Mouse (Mus musculus): ENCODE measurements around the gene Ccdc141. TPM values are rescaled to one million over a fixed set of nuclear protein-coding genes. Genes with fewer than 3 reads are reported as not detected.

Ccdc141 gene
- total RNA-seq, 2 experiments from 2014 or later, result 65.1 to 71.3 TPM

DNA sequence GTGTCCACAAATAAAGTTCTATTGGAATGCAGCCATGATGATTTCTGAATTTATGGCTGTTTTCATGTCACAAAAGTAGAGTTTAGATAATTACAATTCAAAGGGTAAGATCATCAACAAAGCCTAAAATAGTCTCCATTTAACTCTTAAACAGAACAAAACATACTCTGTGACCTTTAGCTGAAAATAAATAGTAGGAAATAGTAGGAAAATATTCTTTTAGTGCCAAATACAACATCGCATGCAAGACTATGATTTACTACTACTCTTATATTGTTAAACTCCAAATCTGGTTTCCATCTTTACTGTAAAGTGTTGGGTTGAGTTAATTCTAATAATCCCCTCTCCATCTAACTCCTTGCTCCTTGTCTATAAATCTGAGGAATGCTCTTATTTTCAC, 37.0 kb downstream of the Ccdc141 start:
- DNase-seq, result no peak

- DNase-seq, result no peak
These were observed 43.5 kb downstream of the Ccdc141 start for GRCm38 (mm10) chr2:77126939-77127338.

DNA sequence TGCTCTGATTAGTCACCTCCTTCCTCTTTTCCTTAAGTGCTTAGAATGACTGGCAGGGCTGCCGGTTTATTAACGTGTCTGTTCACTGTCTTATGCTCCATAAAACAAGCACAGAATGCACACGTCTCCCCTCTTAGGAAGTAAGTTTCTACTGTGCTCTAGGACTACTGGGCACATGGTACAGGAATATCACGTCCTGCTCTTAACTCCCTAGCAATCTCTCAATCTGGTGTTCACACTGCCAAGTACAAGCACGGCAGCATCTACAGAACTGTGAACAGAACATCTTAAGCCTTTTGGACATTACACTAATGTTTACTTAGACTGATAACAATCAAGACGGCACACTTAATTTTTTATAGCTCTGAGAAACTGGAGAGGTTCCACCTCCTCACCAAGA, 52.3 kb downstream of the Ccdc141 start:
- no peak for DNase-seq

- no peak for DNase-seq
These were observed 56.1 kb downstream of the Ccdc141 start for GRCm38 (mm10) chr2:77114335-77114734.

DNA sequence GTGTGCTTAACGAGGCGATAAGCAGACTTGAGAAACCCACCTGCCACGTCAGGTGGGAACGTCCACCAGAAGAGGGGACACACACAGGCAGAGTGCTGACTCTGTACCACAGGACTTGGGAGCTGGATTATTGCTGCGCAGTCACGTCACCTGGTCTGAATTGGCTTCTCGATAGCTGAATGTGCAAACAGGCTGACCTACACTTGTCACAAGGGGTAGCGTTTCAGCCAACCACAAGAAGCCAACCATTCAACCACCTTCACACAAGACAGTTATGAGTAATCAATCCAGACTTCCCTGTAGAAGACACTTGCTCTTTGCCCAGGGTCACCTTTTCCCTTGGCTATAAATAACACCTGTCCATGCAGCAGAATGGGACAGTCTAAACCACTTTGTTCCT, 56.6 kb downstream of the Ccdc141 start:
- DNase-seq, result no peak

DNA sequence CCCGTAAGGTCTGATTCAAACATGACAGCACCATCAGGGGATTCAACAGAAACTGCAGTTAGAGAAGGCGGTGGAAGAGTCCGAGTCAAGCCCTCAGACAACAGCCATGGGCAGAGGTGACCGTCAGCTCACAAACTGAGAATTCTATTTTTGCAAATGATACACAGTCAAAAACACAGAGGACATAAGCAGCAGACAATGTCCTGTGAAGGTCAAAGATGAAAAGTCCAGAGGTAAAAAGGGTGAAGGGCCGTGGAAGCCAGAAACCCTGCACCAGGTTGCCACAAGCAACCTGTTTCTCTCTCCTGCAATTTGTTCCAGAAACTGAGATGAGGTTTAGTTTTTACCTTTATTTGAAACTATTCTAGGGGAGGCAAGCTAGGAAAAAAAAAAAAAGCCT, 57.4 kb downstream of the Ccdc141 start:
- no peak for DNase-seq

DNA sequence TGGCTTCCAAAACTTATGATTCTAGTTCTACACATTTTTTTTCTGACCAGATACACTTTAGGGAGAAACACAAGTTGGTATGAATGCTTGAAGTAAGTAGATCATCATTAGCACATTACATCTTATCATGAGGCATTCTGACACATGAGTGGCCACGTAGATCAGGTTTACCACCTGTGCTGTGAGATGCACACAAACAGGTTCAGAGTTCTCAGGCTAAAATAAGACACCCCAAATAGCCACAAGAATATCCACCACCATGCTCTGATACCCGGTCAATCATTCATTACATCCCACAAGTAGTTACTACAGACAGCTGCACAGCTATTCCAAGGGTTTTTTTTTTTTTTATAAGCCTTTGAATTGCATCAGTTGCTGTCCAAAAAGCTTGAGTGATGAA, 59.3 kb downstream of the Ccdc141 start:
- DNase-seq, result no peak

DNA sequence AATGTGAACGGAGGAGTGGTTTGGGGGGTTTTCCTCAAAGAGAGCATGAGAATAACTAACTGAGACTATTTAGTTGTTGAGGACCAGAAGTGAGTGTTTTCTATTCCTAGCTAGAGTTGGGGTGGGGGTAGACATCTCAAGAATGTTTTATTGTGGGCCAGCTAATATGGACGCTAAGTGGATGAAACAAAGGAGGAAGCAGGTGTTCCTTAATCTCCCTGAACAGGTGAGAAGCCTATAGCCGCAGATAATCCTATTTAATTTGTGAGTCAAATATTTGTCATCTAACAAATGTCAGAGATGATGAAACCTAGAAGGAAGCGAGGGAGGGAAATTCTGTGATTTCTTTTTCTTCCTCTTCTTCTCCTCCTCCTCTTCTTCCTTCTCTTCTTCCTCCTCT, 60.1 kb downstream of the Ccdc141 start:
- no peak for DNase-seq

DNA sequence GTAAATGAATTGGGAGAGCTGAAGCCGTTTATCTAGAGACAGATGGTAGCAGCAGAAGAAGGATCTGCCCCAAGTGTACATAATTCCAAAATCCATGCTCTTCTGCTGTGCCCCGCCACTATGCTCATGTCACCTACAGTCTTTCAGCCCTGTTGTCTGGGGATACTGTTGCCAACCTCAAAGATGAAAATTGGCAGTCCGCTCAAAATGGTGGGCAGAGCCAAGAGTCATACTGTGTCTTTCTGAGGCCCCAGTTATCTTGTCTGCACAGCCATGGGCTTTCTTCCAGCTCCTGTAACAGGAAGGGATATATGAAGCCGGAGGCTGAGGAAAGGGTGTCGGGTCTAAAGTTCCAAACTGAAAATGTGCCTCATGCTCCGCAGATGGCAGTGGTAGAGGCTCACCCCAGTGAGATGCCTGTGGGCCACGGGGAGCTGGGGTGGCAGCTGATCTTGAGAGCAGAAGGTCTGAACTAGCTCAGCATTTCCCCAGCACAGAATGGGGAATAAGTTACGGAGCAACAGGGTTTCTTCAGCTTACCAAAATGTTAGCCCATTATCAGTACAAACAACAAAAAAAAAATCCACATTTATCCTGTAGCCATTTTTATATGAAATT, 60.8 kb downstream of the Ccdc141 start:
- DNase-seq, result peak; percentile 6

DNA sequence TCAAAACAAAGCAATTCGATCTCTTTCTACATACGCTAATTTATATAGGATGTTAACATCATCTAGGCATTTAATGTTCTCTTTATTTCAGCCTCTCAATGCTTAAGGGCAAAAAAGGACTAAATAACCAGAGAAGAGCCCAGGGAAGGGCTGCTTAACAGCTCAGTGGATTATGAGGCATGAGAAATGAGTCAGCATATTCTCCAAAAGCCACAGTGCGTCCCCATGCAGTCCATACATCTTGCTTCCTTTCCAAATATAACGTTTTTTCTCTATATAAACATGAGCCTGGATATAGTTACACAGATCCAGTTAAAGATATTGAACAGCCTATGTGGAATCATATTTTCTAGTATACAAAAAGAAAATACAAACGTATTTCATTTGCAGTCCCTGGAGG, 61.9 kb downstream of the Ccdc141 start:
- no peak for DNase-seq

DNA sequence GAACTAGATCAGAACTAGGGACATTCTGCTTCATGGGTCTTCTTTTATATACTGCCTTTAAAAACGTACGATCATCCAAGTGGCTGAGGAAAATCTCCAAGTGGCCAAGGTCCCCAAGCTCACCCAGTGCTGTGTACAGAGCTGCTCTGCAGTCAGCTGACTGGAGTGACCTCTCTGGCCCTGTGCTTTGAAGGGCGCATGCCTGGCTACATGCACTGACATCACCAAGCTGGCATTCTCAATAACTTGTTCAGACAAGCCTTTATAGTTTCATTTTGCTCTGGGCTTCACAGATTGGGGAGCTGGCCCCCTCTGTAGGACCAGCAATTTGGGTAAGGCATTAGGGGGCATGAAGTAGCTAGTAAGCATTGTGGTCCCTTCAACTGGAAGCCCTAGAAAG, 64.3 kb downstream of the Ccdc141 start:
- no peak for DNase-seq

DNA sequence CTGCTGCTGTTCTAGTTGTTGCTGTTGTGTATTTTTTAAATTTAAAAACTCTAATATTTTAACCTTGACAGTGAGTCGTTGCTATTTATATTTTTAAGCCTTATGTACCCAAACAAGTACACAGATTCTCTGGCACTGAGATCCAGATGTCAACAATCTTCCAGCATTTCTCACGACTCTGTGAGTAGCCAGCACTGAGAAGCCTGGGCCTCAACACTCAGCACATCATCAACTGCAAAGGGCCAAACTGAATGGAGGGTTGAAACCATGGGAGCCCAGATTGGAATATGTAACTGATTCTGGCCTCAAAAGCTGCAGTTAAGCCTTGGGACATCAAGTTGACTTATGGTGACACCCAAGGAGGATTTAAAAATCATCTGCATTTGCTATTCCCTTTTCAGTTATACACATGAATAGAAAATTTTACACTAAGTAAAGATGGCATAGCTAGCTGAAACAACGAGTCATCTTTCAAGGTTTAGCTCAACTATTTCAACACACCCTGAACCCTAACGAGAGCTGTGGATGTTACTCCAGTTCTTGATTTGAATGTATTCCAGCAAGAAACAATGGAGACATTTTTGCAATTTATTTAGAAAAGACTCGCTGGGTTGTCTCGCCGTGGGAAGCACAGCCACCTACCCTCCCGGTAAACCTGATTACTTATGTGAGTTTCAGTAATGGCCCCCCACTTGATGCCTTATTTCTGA, 65.3 kb downstream of the Ccdc141 start:
- no peak for DNase-seq

- DNase-seq, result no peak
These were observed 67.9 kb downstream of the Ccdc141 start for GRCm38 (mm10) chr2:77102516-77102915.

GRCm38 (mm10) chr2:77099814-77100213, 70.6 kb downstream of the Ccdc141 start:
- DNase-seq, result no peak

GRCm38 (mm10) chr2:77098769-77099168, 71.7 kb downstream of the Ccdc141 start:
- no peak for DNase-seq

- DNase-seq, result no peak
These were observed 78.7 kb downstream of the Ccdc141 start for GRCm38 (mm10) chr2:77091749-77092148.

GRCm38 (mm10) chr2:77085313-77085712, 85.1 kb downstream of the Ccdc141 start:
- no peak for DNase-seq

DNA sequence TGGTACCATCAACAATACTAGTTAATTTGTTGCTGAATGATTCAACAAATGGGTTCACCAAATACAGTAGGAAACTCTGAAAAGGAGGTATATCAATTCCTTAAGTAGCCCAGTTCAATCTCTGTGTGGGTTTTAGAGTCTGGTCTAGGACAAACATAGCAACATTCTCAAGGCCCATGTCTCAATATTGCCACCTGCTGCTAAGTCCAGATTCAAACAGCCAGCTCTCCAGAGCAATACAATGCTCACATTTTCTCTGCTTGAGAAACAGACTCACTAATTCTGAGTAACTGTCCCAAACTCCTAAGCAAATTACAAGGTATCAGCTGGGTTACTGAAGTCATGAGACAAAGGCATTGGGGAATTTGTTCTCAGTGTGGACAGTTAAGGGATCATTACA, 85.8 kb downstream of the Ccdc141 start:
- no peak for DNase-seq

GRCm38 (mm10) chr2:77081156-77081555, 89.3 kb downstream of the Ccdc141 start:
- DNase-seq, result no peak

- DNase-seq, result no peak
These were observed 89.8 kb downstream of the Ccdc141 start for GRCm38 (mm10) chr2:77080657-77081056.

DNA sequence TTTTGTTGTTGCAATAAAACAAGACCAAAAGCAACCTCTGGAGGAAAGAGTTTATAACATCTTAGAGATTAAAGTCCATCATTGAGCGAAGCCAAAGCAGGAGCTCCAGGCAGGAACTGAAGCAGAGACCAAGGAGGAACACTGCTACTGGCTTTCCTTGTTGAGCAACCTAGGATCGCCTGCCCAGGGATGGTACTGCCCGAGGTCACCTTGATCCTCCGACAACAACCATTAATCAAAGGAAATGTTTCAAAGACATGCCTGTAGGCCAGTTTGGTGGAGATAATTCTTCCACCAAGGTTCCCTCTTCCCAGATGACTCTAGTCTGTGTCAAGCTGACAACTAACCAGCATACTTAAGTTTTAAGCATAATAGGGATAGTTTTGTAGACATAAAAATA, 91.7 kb downstream of the Ccdc141 start:
- DNase-seq, result no peak

- DNase-seq, result no peak
These were observed 96.1 kb downstream of the Ccdc141 start for GRCm38 (mm10) chr2:77074373-77074772.

DNA sequence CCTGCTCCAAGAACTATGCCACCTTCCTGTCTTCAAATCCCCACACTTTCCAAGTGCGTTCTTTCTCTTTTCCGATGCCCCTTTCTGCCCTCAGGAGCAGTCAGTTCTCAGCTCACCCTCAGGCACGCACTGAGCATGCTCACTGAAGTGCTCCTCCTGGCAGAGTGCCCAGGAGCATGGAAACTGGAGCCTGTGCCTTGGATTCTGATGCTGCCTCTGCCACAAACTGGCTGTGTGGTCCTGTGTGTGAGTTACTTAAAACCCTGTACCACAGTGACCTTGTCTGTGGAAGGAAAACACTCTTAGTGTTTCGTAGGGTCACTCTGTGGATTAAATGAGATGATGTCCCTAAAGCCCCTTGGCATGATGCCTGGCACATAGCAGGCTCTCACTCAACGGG, 96.5 kb downstream of the Ccdc141 start:
- no peak for DNase-seq

DNA sequence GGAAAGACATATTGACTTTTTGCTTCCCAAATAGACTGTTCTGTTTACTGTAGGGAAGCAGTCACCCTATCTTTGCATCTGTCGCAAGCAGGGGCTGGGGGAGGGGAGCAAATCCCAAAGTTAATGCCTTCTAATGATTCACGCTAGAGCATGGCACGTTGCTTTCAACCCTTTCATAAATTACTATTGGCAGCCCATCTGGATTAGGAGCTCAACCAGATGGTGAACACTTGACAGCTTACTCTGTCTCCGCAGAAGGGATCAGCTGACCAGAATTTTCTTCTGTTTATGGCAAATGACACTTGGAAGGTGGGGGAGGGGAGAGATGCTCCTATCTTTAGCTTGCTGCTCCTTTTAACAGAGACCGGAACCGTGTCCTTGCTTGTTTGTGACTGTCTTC, 105.1 kb downstream of the Ccdc141 start:
- no peak for DNase-seq
